Mouse (Mus musculus): ENCODE data around the gene Tmem110. TPM values are rescaled to one million over a fixed set of nuclear protein-coding genes. Genes with fewer than 3 reads are reported as not detected.

Tmem110 gene
- polyA plus RNA-seq, 1 experiment from 2014 or later: 19.9 TPM

DNA sequence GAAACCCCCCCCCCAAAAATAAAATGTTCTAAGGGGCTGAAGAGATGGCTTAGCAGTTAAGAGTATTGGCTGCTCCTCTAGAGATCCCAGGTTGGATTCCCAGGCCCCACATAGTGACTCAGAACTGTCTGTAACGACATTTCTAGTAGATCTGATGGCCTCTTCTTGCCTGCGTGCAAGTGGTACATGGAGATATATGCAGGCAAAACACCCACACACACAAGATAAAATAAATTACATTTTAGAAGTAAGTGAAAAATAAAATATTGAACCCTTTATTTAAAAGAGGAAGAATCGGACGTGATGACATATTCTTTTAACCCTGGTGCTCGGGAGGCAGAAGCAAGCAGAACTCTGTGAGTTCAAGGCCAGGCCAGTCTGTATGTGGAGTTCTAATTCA lies 77.2 kb downstream of the Tmem110 start:
- DNase-seq (ENCODE audit: low spot score): no peak

DNA sequence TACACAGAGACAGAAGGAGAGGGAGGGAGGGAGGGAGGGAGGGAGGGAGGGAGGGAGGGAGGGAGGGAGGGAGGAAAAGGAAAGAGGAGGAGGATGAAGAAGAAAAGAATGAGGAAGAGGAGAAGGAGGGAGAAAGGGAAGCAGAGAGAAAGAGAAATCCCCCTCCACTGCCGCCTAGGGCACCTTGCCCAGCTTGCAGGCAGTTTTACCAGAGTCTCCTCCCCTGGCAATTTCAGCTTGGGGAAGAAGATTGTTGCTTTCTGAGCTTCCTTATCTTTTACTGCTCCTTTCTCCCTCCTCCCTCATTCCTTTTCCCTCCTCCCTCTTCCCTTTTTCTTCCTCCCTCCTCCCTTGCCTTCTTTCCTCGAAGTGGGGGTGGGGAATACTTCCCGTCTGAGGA lies 77.6 kb downstream of the Tmem110 start:
- no peak for DNase-seq (ENCODE audit: low spot score)

DNA sequence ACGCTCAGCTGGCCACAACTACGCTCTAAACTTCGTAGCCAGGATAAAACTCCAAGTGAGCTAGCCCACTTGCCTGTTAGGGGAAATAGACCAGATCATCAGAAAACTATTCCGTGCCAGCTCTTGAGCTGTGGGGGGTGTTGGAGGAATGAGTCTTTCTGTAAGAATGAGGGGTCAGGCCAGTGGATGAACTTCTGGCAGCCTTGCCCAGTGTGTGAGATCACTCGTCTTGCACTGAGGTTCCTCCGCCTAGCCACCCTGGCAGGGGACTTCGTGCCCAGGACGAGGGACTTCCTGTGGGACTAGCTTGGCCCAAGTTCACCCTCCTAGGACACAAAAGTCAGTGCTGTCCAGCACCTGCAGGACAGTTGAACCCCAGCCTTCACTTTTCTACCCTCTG lies 78.9 kb downstream of the Tmem110 start:
- DNase-seq (ENCODE audit: low spot score): no peak

DNA sequence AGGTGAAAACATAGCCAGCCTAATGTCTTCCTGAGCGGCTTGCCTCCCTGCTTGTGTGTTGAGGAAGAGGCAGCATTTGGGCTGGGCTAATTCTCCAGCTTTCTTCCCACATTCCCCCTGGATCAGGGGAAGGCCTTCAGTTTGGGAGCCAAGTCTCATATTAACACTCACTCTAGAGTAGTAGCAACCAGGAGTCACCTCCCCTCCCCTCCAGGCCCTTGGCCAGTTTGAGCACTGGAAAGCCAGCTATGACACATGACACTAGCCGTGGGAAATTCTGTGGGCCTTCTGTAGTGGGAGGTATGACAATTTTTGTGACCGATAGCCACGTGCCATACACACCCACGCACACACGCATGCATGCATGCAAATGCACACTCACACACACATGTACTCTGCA lies 80.6 kb downstream of the Tmem110 start:
- DNase-seq (ENCODE audit: low spot score): no peak

DNA sequence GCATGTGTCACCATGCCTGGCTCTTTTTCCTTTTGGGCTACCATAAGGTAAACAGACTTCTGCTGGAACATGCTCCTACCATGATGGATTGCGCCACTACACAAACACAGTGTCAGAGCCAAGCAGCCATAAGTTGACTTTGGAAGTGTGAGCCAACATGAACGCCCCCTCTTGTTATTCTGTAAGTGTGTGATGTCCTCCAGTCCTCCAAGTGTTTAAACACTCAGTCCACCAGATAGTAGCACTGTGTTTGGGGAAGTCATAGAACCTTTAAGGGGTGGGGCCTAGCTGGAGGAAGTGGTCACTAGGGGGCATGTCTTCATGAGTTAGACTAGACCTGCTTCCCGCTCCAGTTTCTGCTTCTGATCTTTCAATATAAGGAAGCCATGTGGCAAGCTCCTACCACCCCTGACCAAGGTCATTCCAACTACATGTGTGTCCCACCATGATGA lies 82.5 kb downstream of the Tmem110 start:
- DNase-seq (ENCODE audit: low spot score): no peak

DNA sequence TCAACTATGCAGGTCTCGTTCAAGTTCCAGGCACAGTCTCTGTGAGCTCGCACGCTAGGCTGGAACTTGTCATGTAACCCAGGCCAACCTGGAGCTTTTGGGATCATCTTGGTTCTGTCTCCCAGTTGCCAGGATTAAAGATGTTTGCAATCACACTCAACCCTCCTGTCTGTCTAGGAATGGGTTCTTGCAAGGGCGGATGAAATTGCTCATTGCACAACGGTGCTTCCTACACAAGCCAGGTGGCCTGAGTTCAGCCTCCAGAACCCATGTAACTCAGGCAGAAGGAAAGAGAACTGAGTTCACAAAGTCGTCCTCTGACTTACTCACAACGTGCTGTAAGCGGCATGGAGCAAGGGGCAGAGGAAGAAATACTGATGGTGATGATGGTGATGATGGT lies 85.8 kb downstream of the Tmem110 start:
- DNase-seq (ENCODE audit: low spot score): no peak

DNA sequence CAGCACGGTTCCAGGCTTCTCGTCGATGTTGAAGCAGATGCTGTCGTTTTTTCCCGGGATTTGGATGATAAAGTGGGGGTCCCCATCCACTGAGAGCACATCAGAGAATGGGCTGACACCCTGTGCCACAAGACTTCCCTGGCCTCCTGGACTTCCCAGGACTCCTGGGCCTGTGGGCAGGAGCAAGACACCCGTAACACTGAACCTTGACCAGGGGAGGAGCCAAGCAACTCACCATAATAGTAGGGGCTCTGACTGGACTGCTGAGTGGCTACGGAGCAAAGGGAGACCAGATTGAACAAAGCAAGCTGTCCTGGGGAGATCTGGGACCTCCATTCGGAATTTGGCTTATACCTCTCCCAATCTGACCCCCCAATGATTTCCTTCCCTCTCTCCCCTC lies 87.3 kb downstream of the Tmem110 start:
- DNase-seq (ENCODE audit: low spot score): no peak

DNA sequence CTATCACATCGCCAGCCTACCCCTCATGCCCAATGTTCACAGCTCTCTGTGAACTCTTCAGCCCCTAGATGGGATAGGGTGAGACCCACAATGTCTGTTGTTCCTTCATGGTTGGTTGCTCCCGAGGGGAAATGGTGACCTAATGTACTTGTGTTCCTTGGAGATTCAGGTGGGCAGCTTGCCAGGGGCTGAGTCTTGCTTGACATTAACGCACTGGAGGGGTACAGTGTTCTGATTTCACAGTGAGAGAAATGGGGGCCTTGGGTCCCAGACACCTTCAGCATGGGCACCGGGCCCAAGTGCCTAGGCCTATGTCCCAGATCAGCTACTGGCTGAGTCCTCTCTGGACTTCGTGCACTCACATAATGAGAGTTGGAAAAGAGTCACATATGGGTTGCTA lies 88.0 kb downstream of the Tmem110 start:
- no peak for DNase-seq (ENCODE audit: low spot score)

DNA sequence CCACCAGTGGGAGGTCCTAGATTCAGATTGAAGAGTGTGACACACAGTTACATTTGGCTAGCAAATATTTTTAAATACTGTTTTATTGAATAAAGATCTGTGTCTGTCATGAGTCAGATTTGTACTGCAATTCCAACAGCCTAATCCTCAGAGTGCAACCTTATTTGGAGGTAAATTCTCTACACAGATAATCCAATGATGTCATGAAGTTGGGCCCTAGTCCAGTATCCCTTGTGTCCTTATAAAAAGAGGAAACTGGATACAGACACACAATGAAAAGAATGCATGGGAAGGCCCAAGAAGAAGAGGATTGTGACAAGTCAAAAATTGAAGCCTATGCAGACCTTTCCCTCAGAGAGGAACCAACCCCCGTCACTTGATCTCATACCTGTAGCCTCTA lies 91.1 kb downstream of the Tmem110 start:
- DNase-seq (ENCODE audit: low spot score): no peak

DNA sequence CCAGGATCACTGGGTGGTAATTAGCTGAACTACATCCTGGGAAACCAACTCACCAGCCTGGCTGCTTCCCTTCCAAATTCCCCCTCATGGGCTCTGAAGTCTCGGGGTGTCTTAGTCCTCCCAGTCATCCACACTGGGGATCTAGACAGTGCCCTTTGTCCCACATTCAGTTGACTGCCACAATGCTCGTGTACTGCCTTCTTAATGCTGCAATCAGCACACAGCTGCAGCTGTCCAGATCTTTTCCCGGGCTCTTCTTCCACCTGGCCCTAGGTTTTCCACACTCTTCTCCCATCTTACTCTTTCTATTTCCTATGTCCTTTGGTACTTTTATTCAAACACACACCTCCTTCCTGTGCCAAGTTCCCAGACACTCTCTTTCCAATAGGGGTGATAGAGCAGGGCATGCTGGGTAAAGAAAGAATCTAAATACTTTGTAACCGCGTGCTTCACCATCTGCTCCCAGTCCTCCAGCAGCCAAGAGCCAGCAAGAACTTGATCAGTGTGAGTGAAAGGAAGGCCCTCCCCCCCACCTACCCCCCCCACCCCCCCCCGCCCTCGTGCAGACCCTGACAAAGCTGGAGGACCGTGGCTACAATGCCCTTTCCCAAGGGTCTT lies 96.8 kb downstream of the Tmem110 start:
- no peak for DNase-seq (ENCODE audit: low spot score)

DNA sequence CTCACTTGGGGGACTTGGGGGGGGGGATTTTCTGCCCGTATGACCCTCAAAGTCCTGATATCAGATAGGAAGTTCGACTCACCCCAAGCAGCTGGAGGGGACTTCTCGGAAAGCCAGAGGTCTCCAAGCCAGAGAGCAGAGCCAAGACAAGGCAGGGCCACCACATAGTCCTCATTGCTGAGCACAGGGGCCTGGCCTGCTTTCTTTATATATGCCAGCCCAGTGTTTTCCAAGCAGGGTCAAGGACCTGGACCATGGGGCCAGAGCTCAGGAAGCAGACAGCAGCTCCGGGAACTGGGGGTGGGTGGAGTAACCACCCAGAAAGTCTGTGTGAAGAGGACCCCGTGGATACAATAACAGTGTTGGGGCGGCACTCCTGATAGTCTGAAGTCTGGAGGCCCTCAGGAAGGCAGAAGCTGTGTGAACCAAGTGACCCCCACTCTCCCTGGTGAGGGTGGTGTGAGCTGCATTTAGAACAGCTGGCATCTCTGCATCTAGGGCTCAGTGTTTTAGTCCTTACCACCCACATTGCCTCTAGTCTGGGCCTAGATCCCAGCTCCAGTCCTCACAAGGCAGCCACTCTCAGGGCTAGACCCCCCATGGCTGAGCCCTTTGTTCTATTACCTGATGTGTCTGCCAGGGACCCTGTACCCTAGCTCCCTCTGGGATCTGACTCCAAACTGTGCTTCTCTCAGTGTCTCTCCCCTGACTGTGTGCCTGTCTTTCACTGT lies 98.2 kb downstream of the Tmem110 start, which contains the start of gene Itih3:
TSS of gene Itih3 (minus strand) at position 386 of the 731 bp plus-strand sequence.
- no peak for DNase-seq (ENCODE audit: low spot score)

DNA sequence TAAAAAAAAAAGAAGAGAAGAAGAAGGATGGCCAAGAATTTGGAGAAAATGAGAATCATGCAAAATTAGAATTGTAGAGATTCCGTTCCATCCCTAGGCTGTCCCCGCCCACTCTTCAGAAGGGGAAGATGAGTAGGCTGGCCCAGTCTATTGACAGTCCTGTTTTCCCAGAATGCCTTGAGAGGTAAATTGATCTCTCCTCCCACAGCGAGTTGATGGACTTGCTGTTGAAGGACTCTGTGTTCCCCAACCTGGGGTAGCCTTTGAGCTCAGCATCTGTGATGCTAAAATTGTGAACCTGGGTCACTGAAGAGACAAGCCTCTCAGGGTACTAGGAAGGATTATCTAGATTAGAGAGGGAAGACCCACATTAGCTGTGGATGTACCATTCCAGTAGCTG lies 100.1 kb downstream of the Tmem110 start:
- DNase-seq (ENCODE audit: low spot score): no peak

Other genes starting within 250 kb of the Tmem110 start
- gene Prkcd, start 199.4 kb upstream of the Tmem110 start, polyA plus RNA-seq (2015; fragmentation: Nextera tagmentation; extraction: Ambion mirVana): 57.4 and 63.7 TPM in 2 replicates
- 10.5 and 12.0 TPM in 2 replicates for gene Rft1, start 171.2 kb upstream of the Tmem110 start, polyA plus RNA-seq (2015; fragmentation: Nextera tagmentation; extraction: Ambion mirVana)
- 18.0 and 18.4 TPM in 2 replicates for gene Sfmbt1, start 110.7 kb upstream of the Tmem110 start, polyA plus RNA-seq (2015; fragmentation: Nextera tagmentation; extraction: Ambion mirVana)
- 1.8 and 1.9 TPM in 2 replicates for gene Mustn1, start 53.6 kb downstream of the Tmem110 start, polyA plus RNA-seq (2015; fragmentation: Nextera tagmentation; extraction: Ambion mirVana)
- gene Itih4, start 60.9 kb downstream of the Tmem110 start, polyA plus RNA-seq (2015; fragmentation: Nextera tagmentation; extraction: Ambion mirVana): 0.09 and 0.64 TPM in 2 replicates
- gene Itih3, start 98.2 kb downstream of the Tmem110 start, polyA plus RNA-seq (2015; fragmentation: Nextera tagmentation; extraction: Ambion mirVana): 0.16 and 0.24 TPM in 2 replicates
- 0.04 TPM in 1 of 2 replicates, not detected in the other for gene Itih1, start 117.7 kb downstream of the Tmem110 start, polyA plus RNA-seq (2015; fragmentation: Nextera tagmentation; extraction: Ambion mirVana)
- gene Nek4, start 125.8 kb downstream of the Tmem110 start, polyA plus RNA-seq (2015; fragmentation: Nextera tagmentation; extraction: Ambion mirVana): 5.6 and 6.1 TPM in 2 replicates
- 19.2 and 24.7 TPM in 2 replicates for gene Glt8d1, start 175.8 kb downstream of the Tmem110 start, polyA plus RNA-seq (2015; fragmentation: Nextera tagmentation; extraction: Ambion mirVana)
- 469 and 501 TPM in 2 replicates for gene Spcs1, start 176.1 kb downstream of the Tmem110 start, polyA plus RNA-seq (2015; fragmentation: Nextera tagmentation; extraction: Ambion mirVana)
- 103 and 128 TPM in 2 replicates for gene Pbrm1, start 193.5 kb downstream of the Tmem110 start, polyA plus RNA-seq (2015; fragmentation: Nextera tagmentation; extraction: Ambion mirVana)
- gene Gnl3, start 193.6 kb downstream of the Tmem110 start, polyA plus RNA-seq (2015; fragmentation: Nextera tagmentation; extraction: Ambion mirVana): 141 and 143 TPM in 2 replicates